Mouse (Mus musculus): ENCODE measurements at regions not wholly inside any gene's neighbourhood (a gene's known extent, or its start where the extent isn't known, plus 50 kb on each side); places are given as distances from the start of the nearest gene placed in this dataset.

- no peaks in the 10 kb centered on the region for H3K4me1 ChIP-seq (replicated peaks)
- no peak overlapping the region for H3K4me3 ChIP-seq
- H3K27ac ChIP-seq (replicated peaks): no peak overlapping the region
- no peaks in the 10 kb centered on the region for H3K9me3 ChIP-seq
- H3K9ac ChIP-seq: no peak overlapping the region
- WGBS: 57% methylated on average over 4 of the region's 4 CpGs
- no peak for ATAC-seq (ENCODE audit: low read depth)
- no peaks in the 10 kb centered on the region for H3K27me3 ChIP-seq
- no peak overlapping the region for H3K4me2 ChIP-seq
- no peaks in the 10 kb centered on the region for H3K36me3 ChIP-seq
These were observed 285.0 kb upstream of the Gnpda2 start for GRCm38 (mm10) chr5:69877100-69877499.

- Histone ChIP-seq H3K4me2 (no peak overlapping the region), H3K9me3 (no peaks in the 10 kb centered on the region), H3K9ac (no peak overlapping the region), H3K27me3 (no peaks in the 10 kb centered on the region), H3K36me3 (no peaks in the 10 kb centered on the region), H3K27ac (replicated peaks) (no peak overlapping the region), H3K4me1 (replicated peaks) (no peaks in the 10 kb centered on the region), H3K4me3 (no peak overlapping the region)
- ATAC-seq (ENCODE audit: low read depth): no peak
- WGBS: 71% methylated on average over 3 of the region's 3 CpGs
These were observed 270.9 kb upstream of the Gnpda2 start for GRCm38 (mm10) chr5:69863027-69863426.

GRCm38 (mm10) chr5:69844809-69845208 is 252.7 kb upstream of the Gnpda2 start:
- Histone ChIP-seq H3K4me1 (replicated peaks) (no peaks in the 10 kb centered on the region), H3K9me3 (no peaks in the 10 kb centered on the region), H3K27ac (replicated peaks) (no peak overlapping the region), H3K4me3 (no peak overlapping the region), H3K36me3 (no peaks in the 10 kb centered on the region), H3K9ac (no peak overlapping the region), H3K4me2 (no peak overlapping the region), H3K27me3 (no peaks in the 10 kb centered on the region)
- 64% methylated on average over 1 of the region's 1 CpGs for WGBS
- ATAC-seq (ENCODE audit: low read depth): no peak

- ATAC-seq (ENCODE audit: low read depth): no peak
- Histone ChIP-seq H3K4me2 (no peak overlapping the region), H3K27me3 (no peaks in the 10 kb centered on the region), H3K9me3 (no peaks in the 10 kb centered on the region), H3K4me3 (no peak overlapping the region), H3K9ac (no peak overlapping the region), H3K27ac (replicated peaks) (no peak overlapping the region), H3K36me3 (no peaks in the 10 kb centered on the region), H3K4me1 (replicated peaks) (no peaks in the 10 kb centered on the region)
- WGBS: 63% methylated on average over 7 of the region's 7 CpGs
These were observed 246.0 kb upstream of the Gnpda2 start for GRCm38 (mm10) chr5:69837947-69838710.

- Histone ChIP-seq H3K9me3 (no peaks in the 10 kb centered on the region), H3K27me3 (no peaks in the 10 kb centered on the region), H3K27ac (replicated peaks) (no peak overlapping the region), H3K4me3 (no peak overlapping the region), H3K9ac (no peak overlapping the region), H3K4me2 (no peak overlapping the region), H3K36me3 (no peaks in the 10 kb centered on the region), H3K4me1 (replicated peaks) (no peaks in the 10 kb centered on the region)
- ATAC-seq (ENCODE audit: low read depth): no peak
- 81% methylated on average over 8 of the region's 8 CpGs for WGBS
These were observed 244.2 kb upstream of the Gnpda2 start for GRCm38 (mm10) chr5:69836356-69836755.

- Histone ChIP-seq H3K9ac (no peak overlapping the region), H3K4me3 (no peak overlapping the region), H3K36me3 (no peaks in the 10 kb centered on the region), H3K4me2 (no peak overlapping the region), H3K4me1 (replicated peaks) (no peaks in the 10 kb centered on the region), H3K27me3 (no peaks in the 10 kb centered on the region), H3K9me3 (no peaks in the 10 kb centered on the region), H3K27ac (replicated peaks) (no peak overlapping the region)
- 71% methylated on average over 8 of the region's 8 CpGs for WGBS
- ATAC-seq (ENCODE audit: low read depth): no peak
These were observed 243.0 kb upstream of the Gnpda2 start for GRCm38 (mm10) chr5:69835162-69835561.

- Histone ChIP-seq H3K4me2 (no peak overlapping the region), H3K27me3 (no peaks in the 10 kb centered on the region), H3K36me3 (no peaks in the 10 kb centered on the region), H3K4me3 (no peak overlapping the region), H3K4me1 (replicated peaks) (peaks cover 15% of the 10 kb centered on the region), H3K27ac (replicated peaks) (no peak overlapping the region), H3K9ac (no peak overlapping the region), H3K9me3 (no peaks in the 10 kb centered on the region)
- 50% methylated on average over 4 of the region's 4 CpGs for WGBS
- 0 out of 2 replicates have a peak, but pooled peaks have one; percentile 63 for ATAC-seq (ENCODE audit: low read depth)
These were observed 225.6 kb upstream of the Gnpda2 start for GRCm38 (mm10) chr5:69817778-69818177.

- H3K9ac ChIP-seq: no peak overlapping the region
- peaks cover 15% of the 10 kb centered on the region for H3K4me1 ChIP-seq (replicated peaks)
- H3K4me2 ChIP-seq: no peak overlapping the region
- H3K27ac ChIP-seq (replicated peaks): no peak overlapping the region
- no peaks in the 10 kb centered on the region for H3K9me3 ChIP-seq
- H3K4me3 ChIP-seq: no peak overlapping the region
- H3K36me3 ChIP-seq: no peaks in the 10 kb centered on the region
- no peaks in the 10 kb centered on the region for H3K27me3 ChIP-seq
- WGBS: 47% methylated on average over 5 of the region's 5 CpGs
- ATAC-seq (ENCODE audit: low read depth): no peak
These were observed 224.9 kb upstream of the Gnpda2 start for GRCm38 (mm10) chr5:69817035-69817434.

- no peaks in the 10 kb centered on the region for H3K9me3 ChIP-seq
- H3K4me3 ChIP-seq: no peak overlapping the region
- H3K4me2 ChIP-seq: no peak overlapping the region
- H3K4me1 ChIP-seq (replicated peaks): peaks cover 15% of the 10 kb centered on the region
- H3K27ac ChIP-seq (replicated peaks): no peak overlapping the region
- WGBS: 6% methylated on average over 1 of the region's 1 CpGs
- H3K36me3 ChIP-seq: no peaks in the 10 kb centered on the region
- ATAC-seq (ENCODE audit: low read depth): no peak
- H3K9ac ChIP-seq: no peak overlapping the region
- no peaks in the 10 kb centered on the region for H3K27me3 ChIP-seq
These were observed 223.2 kb upstream of the Gnpda2 start for GRCm38 (mm10) chr5:69815356-69815755.

- WGBS: 74% methylated on average over 4 of the region's 4 CpGs
- Histone ChIP-seq H3K4me1 (replicated peaks) (no peaks in the 10 kb centered on the region), H3K9ac (no peak overlapping the region), H3K9me3 (no peaks in the 10 kb centered on the region), H3K4me2 (no peak overlapping the region), H3K36me3 (no peaks in the 10 kb centered on the region), H3K27ac (replicated peaks) (no peak overlapping the region), H3K27me3 (no peaks in the 10 kb centered on the region), H3K4me3 (no peak overlapping the region)
- ATAC-seq (ENCODE audit: low read depth): no peak
These were observed 210.5 kb upstream of the Gnpda2 start for GRCm38 (mm10) chr5:69802612-69803011.

GRCm38 (mm10) chr5:69802101-69802500 is 210.0 kb upstream of the Gnpda2 start:
- Histone ChIP-seq H3K9me3 (no peaks in the 10 kb centered on the region), H3K4me3 (no peak overlapping the region), H3K9ac (no peak overlapping the region), H3K27ac (replicated peaks) (no peak overlapping the region), H3K4me1 (replicated peaks) (no peaks in the 10 kb centered on the region), H3K27me3 (no peaks in the 10 kb centered on the region), H3K36me3 (no peaks in the 10 kb centered on the region), H3K4me2 (no peak overlapping the region)
- ATAC-seq (ENCODE audit: low read depth): no peak
- WGBS: 82% methylated on average over 3 of the region's 3 CpGs

- H3K9ac ChIP-seq: no peak overlapping the region
- ATAC-seq (ENCODE audit: low read depth): no peak
- no peak overlapping the region for H3K4me3 ChIP-seq
- H3K4me1 ChIP-seq (replicated peaks): no peaks in the 10 kb centered on the region
- 70% methylated on average over 3 of the region's 3 CpGs for WGBS
- no peak overlapping the region for H3K4me2 ChIP-seq
- no peak overlapping the region for H3K27ac ChIP-seq (replicated peaks)
- no peaks in the 10 kb centered on the region for H3K36me3 ChIP-seq
- H3K27me3 ChIP-seq: no peaks in the 10 kb centered on the region
- no peaks in the 10 kb centered on the region for H3K9me3 ChIP-seq
These were observed 203.2 kb upstream of the Gnpda2 start for GRCm38 (mm10) chr5:69795316-69795715.

- H3K36me3 ChIP-seq: no peaks in the 10 kb centered on the region
- H3K9me3 ChIP-seq: no peaks in the 10 kb centered on the region
- H3K4me3 ChIP-seq: no peak overlapping the region
- no peaks in the 10 kb centered on the region for H3K4me1 ChIP-seq (replicated peaks)
- H3K27ac ChIP-seq (replicated peaks): no peak overlapping the region
- ATAC-seq (ENCODE audit: low read depth): no peak
- no peak overlapping the region for H3K4me2 ChIP-seq
- H3K27me3 ChIP-seq: no peaks in the 10 kb centered on the region
- WGBS: 44% methylated on average over 2 of the region's 2 CpGs
- no peak overlapping the region for H3K9ac ChIP-seq
These were observed 202.5 kb upstream of the Gnpda2 start for GRCm38 (mm10) chr5:69794641-69795040.
